Mouse (Mus musculus): ENCODE data around the gene Get4.

GRCm38 (mm10) chr5:139282191-139282590 is 30.1 kb downstream of the Get4 start:
- TF ChIP-seq CTCF (IDR thresholded peaks at IDR 0.05; ENCODE audit: low read depth) (peak; percentile 99), EP300 (optimal IDR thresholded peaks at IDR 0.05) (no peak)
